Mouse (Mus musculus): ENCODE measurements at regions not wholly inside any gene's neighbourhood (a gene's known extent, or its start where the extent isn't known, plus 50 kb on each side); places are given as distances from the start of the nearest gene placed in this dataset.

- no peaks in the 10 kb centered on the region for H3K4me1 ChIP-seq
- H3K4me3 ChIP-seq: no peak overlapping the region
- no peaks in the 10 kb centered on the region for H3K27me3 ChIP-seq
- WGBS: 80% methylated on average over 7 of the region's 7 CpGs
- no peaks in the 10 kb centered on the region for H3K9me3 ChIP-seq (replicated peaks)
- no peak for ATAC-seq
- no peak overlapping the region for H3K4me2 ChIP-seq
- no peak overlapping the region for H3K27ac ChIP-seq
- no peak overlapping the region for H3K9ac ChIP-seq
- no peaks in the 10 kb centered on the region for H3K36me3 ChIP-seq (ENCODE audit: poor library complexity, severe bottlenecking)
These were observed 149.4 kb upstream of the Cdkn2b start for GRCm38 (mm10) chr4:89460170-89460762.

DNA sequence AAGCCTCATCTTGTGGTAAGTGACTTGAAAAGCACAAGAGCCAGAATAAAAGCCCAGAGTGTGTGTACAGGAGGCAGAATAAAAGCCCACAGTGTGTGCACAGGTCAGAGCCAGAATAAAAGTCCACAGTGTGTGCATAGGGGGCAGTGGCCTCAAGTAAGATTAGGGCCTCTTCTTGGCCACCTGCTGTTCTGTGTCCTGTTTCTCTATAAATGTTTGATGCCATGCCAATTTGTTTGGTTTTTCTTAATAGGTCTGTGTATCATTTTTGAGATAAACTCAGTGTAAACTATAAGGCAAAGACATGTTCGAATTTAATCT lies 148.5 kb upstream of the Cdkn2b start:
- Histone ChIP-seq H3K27ac (no peak overlapping the region), H3K4me2 (no peak overlapping the region), H3K27me3 (no peaks in the 10 kb centered on the region), H3K9me3 (replicated peaks) (no peaks in the 10 kb centered on the region), H3K9ac (no peak overlapping the region), H3K4me3 (no peak overlapping the region), H3K4me1 (no peaks in the 10 kb centered on the region), H3K36me3 (ENCODE audit: poor library complexity, severe bottlenecking) (no peaks in the 10 kb centered on the region)
- ATAC-seq: no peak
- 89% methylated on average over 1 of the region's 1 CpGs for WGBS

DNA sequence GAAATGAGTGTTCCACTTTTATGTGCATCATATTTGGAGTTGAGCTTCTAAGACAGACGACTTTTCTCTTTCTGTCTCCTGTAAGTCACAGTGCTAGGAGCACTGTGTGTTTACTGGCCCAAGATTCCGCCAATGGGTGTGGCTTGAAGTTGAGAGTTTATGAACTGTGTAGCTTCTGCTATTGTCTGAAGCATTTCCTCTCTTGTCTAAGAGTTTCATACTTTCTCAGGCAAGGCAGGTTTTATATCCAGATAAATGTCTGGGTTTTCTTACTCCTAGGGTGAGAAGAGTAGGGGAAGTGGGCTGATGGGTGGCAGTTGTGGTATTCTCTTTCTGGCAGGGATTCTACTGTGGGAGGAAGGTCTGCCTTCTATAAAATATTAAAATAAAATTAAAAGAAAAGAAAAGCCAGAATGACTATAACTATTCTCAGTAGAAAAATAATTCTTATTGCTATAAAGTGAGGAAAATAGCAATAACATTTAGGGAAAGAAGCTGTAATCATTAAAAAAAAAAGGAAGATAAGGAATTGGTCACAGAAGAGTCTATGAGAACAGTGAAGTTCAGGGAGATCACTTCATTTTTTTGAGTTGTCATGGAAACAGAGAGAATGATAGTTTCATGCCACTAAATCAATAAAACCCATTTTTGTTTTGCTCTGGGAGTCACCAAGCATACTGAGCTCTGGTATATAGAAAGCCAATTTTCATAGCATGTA lies 147.9 kb upstream of the Cdkn2b start:
- Histone ChIP-seq H3K27me3 (no peaks in the 10 kb centered on the region), H3K4me3 (no peak overlapping the region), H3K4me1 (no peaks in the 10 kb centered on the region), H3K27ac (no peak overlapping the region), H3K9me3 (replicated peaks) (no peaks in the 10 kb centered on the region), H3K36me3 (ENCODE audit: poor library complexity, severe bottlenecking) (no peaks in the 10 kb centered on the region), H3K9ac (no peak overlapping the region), H3K4me2 (no peak overlapping the region)
- ATAC-seq: no peak
- WGBS: 81% methylated on average over 2 of the region's 2 CpGs

DNA sequence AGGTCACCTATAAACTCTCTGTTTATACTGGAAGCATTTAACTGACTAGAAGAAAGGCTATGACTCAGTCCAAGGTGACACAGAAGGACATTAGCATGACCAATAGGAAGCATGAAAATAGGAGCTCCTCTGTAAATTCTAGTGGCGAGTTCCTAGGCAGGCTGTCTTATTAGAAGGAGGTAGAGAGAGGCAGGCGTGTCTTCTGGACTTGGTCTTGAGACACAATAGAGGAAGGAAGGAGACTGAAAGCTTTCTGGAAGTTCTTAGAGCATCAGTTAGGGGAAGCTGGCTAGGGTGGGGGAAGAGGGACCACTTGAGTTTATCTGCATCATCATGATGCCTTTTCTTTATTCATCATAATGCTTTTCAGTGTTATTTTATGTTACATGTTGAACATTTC lies 147.0 kb upstream of the Cdkn2b start:
- WGBS: 92% methylated on average over 2 of the region's 2 CpGs
- no peak for ATAC-seq
- H3K36me3 ChIP-seq (ENCODE audit: poor library complexity, severe bottlenecking): no peaks in the 10 kb centered on the region
- no peak overlapping the region for H3K9ac ChIP-seq
- no peaks in the 10 kb centered on the region for H3K9me3 ChIP-seq (replicated peaks)
- no peak overlapping the region for H3K27ac ChIP-seq
- H3K27me3 ChIP-seq: no peaks in the 10 kb centered on the region
- H3K4me2 ChIP-seq: no peak overlapping the region
- no peak overlapping the region for H3K4me3 ChIP-seq
- no peaks in the 10 kb centered on the region for H3K4me1 ChIP-seq

GRCm38 (mm10) chr4:89454926-89455325 lies 144.1 kb upstream of the Cdkn2b start:
- no peaks in the 10 kb centered on the region for H3K9me3 ChIP-seq (replicated peaks)
- no peaks in the 10 kb centered on the region for H3K27me3 ChIP-seq
- H3K36me3 ChIP-seq (ENCODE audit: poor library complexity, severe bottlenecking): no peaks in the 10 kb centered on the region
- no peak for ATAC-seq
- no peak overlapping the region for H3K9ac ChIP-seq
- H3K4me2 ChIP-seq: no peak overlapping the region
- 94% methylated on average over 5 of the region's 5 CpGs for WGBS
- peaks cover 3% of the 10 kb centered on the region; the same call in 1 of the 2 replicates for H3K4me1 ChIP-seq
- no peak overlapping the region for H3K4me3 ChIP-seq
- no peak overlapping the region for H3K27ac ChIP-seq

- no peaks in the 10 kb centered on the region for H3K36me3 ChIP-seq (ENCODE audit: poor library complexity, severe bottlenecking)
- H3K9me3 ChIP-seq (replicated peaks): no peaks in the 10 kb centered on the region
- H3K4me2 ChIP-seq: no peak overlapping the region
- H3K27me3 ChIP-seq: no peaks in the 10 kb centered on the region
- no peak overlapping the region for H3K27ac ChIP-seq
- no peak for ATAC-seq
- peaks cover 3% of the 10 kb centered on the region; the same call in 1 of the 2 replicates for H3K4me1 ChIP-seq
- no peak overlapping the region for H3K9ac ChIP-seq
- H3K4me3 ChIP-seq: no peak overlapping the region
These were observed 142.2 kb upstream of the Cdkn2b start for GRCm38 (mm10) chr4:89453051-89453450.

GRCm38 (mm10) chr4:89451741-89452140 lies 140.9 kb upstream of the Cdkn2b start:
- no peak for ATAC-seq
- no peaks in the 10 kb centered on the region for H3K27me3 ChIP-seq
- H3K4me1 ChIP-seq: peaks cover 4% of the 10 kb centered on the region; the same call in 1 of the 2 replicates
- no peak overlapping the region for H3K27ac ChIP-seq
- no peaks in the 10 kb centered on the region for H3K9me3 ChIP-seq (replicated peaks)
- WGBS: 79% methylated on average over 2 of the region's 2 CpGs
- H3K4me2 ChIP-seq: no peak overlapping the region
- H3K9ac ChIP-seq: no peak overlapping the region
- no peak overlapping the region for H3K4me3 ChIP-seq
- no peaks in the 10 kb centered on the region for H3K36me3 ChIP-seq (ENCODE audit: poor library complexity, severe bottlenecking)

GRCm38 (mm10) chr4:89446765-89447487 lies 136.1 kb upstream of the Cdkn2b start:
- H3K27me3 ChIP-seq: no peaks in the 10 kb centered on the region
- H3K9me3 ChIP-seq (replicated peaks): no peaks in the 10 kb centered on the region
- WGBS: 51% methylated on average over 8 of the region's 8 CpGs
- H3K4me1 ChIP-seq: peaks cover 14% of the 10 kb centered on the region; the same call in 1 of the 2 replicates
- no peak overlapping the region for H3K9ac ChIP-seq
- H3K27ac ChIP-seq: no peak overlapping the region
- H3K4me2 ChIP-seq: no peak overlapping the region
- no peaks in the 10 kb centered on the region for H3K36me3 ChIP-seq (ENCODE audit: poor library complexity, severe bottlenecking)
- ATAC-seq: no peak
- no peak overlapping the region for H3K4me3 ChIP-seq

- H3K9ac ChIP-seq: no peak overlapping the region
- no peaks in the 10 kb centered on the region for H3K27me3 ChIP-seq
- H3K4me2 ChIP-seq: no peak overlapping the region
- no peak overlapping the region for H3K27ac ChIP-seq
- H3K4me3 ChIP-seq: no peak overlapping the region
- no peaks in the 10 kb centered on the region for H3K36me3 ChIP-seq (ENCODE audit: poor library complexity, severe bottlenecking)
- WGBS: 57% methylated on average over 6 of the region's 6 CpGs
- ATAC-seq: peak; percentile 50; the same call in 1 of the 2 replicates
- H3K9me3 ChIP-seq (replicated peaks): no peaks in the 10 kb centered on the region
- H3K4me1 ChIP-seq: peaks cover 11% of the 10 kb centered on the region; the same call in 1 of the 2 replicates
These were observed 135.4 kb upstream of the Cdkn2b start for GRCm38 (mm10) chr4:89446156-89446716.

DNA sequence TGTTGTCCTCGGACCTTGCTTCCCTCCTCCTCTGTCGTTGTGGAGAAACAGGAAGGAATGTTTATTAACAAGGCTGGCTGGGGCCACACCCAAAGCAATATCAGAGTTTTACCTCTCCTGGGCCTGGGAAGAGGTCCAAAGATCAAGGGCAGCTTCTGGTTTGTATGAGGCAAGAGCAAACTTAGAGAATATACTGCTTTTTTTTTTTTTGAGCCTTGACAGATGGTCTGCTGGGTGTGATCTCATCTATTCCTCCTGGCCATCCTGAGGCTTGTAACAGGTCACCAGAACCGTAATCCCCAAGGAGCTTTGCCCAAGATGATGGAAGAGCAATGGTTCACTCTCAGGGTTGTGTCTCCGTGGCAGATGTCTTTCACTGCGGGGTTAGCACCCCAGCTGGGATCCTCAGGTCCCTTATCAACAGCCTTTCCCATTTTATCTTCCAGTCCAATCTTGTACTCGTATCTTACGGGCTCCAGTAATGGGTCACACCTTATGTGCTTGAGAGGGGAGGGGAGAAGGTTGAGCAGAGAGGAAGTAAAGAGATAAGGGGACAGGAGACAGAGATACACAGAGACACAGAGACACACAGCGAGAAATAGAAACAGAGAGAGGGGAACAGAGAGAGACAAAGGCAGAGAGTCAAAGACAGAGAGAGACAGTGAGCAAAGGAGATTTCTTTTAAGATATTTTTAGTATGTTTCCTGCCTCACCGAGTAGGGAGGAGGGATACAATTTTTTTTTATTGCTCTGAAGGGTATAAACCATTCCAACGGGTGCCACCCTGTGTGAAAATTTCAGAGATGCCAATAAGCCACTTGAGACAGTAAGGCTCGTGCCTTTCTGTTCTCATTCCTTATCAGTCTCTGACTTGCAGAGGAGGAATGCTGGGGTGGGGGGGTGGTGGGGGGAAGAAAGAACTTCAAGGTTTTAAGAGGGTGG lies 134.6 kb upstream of the Cdkn2b start:
- ATAC-seq: peak; percentile 30; the same call in 1 of the 2 replicates
- no peak overlapping the region for H3K9ac ChIP-seq
- H3K27me3 ChIP-seq: no peaks in the 10 kb centered on the region
- no peaks in the 10 kb centered on the region for H3K36me3 ChIP-seq (ENCODE audit: poor library complexity, severe bottlenecking)
- no peak overlapping the region for H3K27ac ChIP-seq
- 76% methylated on average over 11 of the region's 11 CpGs for WGBS
- no peak overlapping the region for H3K4me3 ChIP-seq
- H3K9me3 ChIP-seq (replicated peaks): no peaks in the 10 kb centered on the region
- 0 out of 2 replicates have a peak, but pooled peaks cover 11% of the 10 kb centered on the region for H3K4me1 ChIP-seq
- H3K4me2 ChIP-seq: no peak overlapping the region

- Histone ChIP-seq H3K4me1 (0 out of 2 replicates have a peak, but pooled peaks cover 11% of the 10 kb centered on the region), H3K9me3 (replicated peaks) (no peaks in the 10 kb centered on the region), H3K4me2 (no peak overlapping the region), H3K27ac (no peak overlapping the region), H3K36me3 (ENCODE audit: poor library complexity, severe bottlenecking) (no peaks in the 10 kb centered on the region), H3K4me3 (no peak overlapping the region), H3K27me3 (no peaks in the 10 kb centered on the region), H3K9ac (no peak overlapping the region)
- ATAC-seq: no peak
- 80% methylated on average over 1 of the region's 1 CpGs for WGBS
These were observed 131.7 kb upstream of the Cdkn2b start for GRCm38 (mm10) chr4:89442526-89442925.

Data from forebrain, embryonic 13.5 days (tissue).